Mouse (Mus musculus): ENCODE measurements around the gene Emc9. TPM values are rescaled to one million over a fixed set of nuclear protein-coding genes. Genes with fewer than 3 reads are reported as not detected.

The Emc9 gene
- total and polyA plus RNA-seq, 3 experiments: 38.7 to 59.4 TPM; not detected in 1

- TF ChIP-seq E2F4 (IDR thresholded peaks at IDR 0.05; ENCODE audit: borderline replicate concordance, low read depth, low read length): no peak
- TF ChIP-seq MAFK (IDR thresholded peaks at IDR 0.05; ENCODE audit: borderline replicate concordance, low read depth, low read length): no peak
- no peak for TF ChIP-seq CTCF (IDR thresholded peaks at IDR 0.05 in 2 of 3, conservative IDR thresholded peaks at IDR 0.05 in 1 of 3; ENCODE audit: control insufficient read depth in 1 of 3, insufficient read depth in 1 of 3, low read depth in 2 of 3, low read length in 3 of 3, poor library complexity in 1 of 3, severe bottlenecking in 1 of 3)
- TF ChIP-seq BHLHE40 (IDR thresholded peaks at IDR 0.05; ENCODE audit: borderline replicate concordance, low read depth, low read length): no peak
- TF ChIP-seq EP300 (IDR thresholded peaks at IDR 0.05; ENCODE audit: low read depth in 1 of 2, low read length in 2 of 2): no peak
- TF ChIP-seq TBP (IDR thresholded peaks at IDR 0.05; ENCODE audit: low read depth, low read length): peak; percentile 64; the same call in 1 of the 2 replicates
- TF ChIP-seq POLR2A (IDR thresholded peaks at IDR 0.05; ENCODE audit: control insufficient read depth in 1 of 2, insufficient read depth in 1 of 2, low read depth in 1 of 2, low read length in 2 of 2, poor library complexity in 1 of 2): peak; percentile 53 to 80
- no peak for TF ChIP-seq MEF2A (IDR thresholded peaks at IDR 0.05; ENCODE audit: extremely low read depth, insufficient replicate concordance, low read depth, low read length, poor library complexity, severe bottlenecking)
- TF ChIP-seq NELFE (IDR thresholded peaks at IDR 0.05; ENCODE audit: low read depth, low read length): peak; percentile 73
- no peak for TF ChIP-seq POLR2AphosphoS5 (IDR thresholded peaks at IDR 0.05; ENCODE audit: borderline replicate concordance, low read depth, low read length)
- TF ChIP-seq USF2 (IDR thresholded peaks at IDR 0.05; ENCODE audit: borderline replicate concordance in 1 of 2, insufficient read depth in 1 of 2, low read depth in 1 of 2, low read length in 2 of 2): no peak
- no peak for TF ChIP-seq ZNF384 (IDR thresholded peaks at IDR 0.05; ENCODE audit: low read depth, low read length)
- TF ChIP-seq GATA1 (IDR thresholded peaks at IDR 0.05; ENCODE audit: low read depth, low read length): no peak
- peak; percentile 60 for TF ChIP-seq MXI1 (IDR thresholded peaks at IDR 0.05; ENCODE audit: low read depth, low read length)
- no peak for TF ChIP-seq RAD21 (IDR thresholded peaks at IDR 0.05; ENCODE audit: low read depth, low read length)
- TF ChIP-seq MYC (IDR thresholded peaks at IDR 0.05; ENCODE audit: low read depth, low read length): no peak
- no peak for TF ChIP-seq MYB (IDR thresholded peaks at IDR 0.05; ENCODE audit: low read depth, low read length)
- no peak for TF ChIP-seq RCOR1 (IDR thresholded peaks at IDR 0.05; ENCODE audit: low read depth, low read length)
- no peak for TF ChIP-seq ZKSCAN1 (IDR thresholded peaks at IDR 0.05; ENCODE audit: low read depth, low read length)
- TF ChIP-seq ZMIZ1 (IDR thresholded peaks at IDR 0.05; ENCODE audit: low read depth, low read length): peak; percentile 63; the same call in 1 of the 2 replicates
- TF ChIP-seq CHD2 (IDR thresholded peaks at IDR 0.05; ENCODE audit: low read length): no peak
- TF ChIP-seq TCF12 (IDR thresholded peaks at IDR 0.05; ENCODE audit: low read depth, low read length): no peak; the same call in 1 of the 2 replicates
- TF ChIP-seq GABPA (IDR thresholded peaks at IDR 0.05; ENCODE audit: low read depth, low read length): no peak
- no peak for TF ChIP-seq NRF1 (IDR thresholded peaks at IDR 0.05; ENCODE audit: insufficient read depth, low read depth, low read length, poor library complexity, severe bottlenecking)
- TF ChIP-seq ZC3H11A (IDR thresholded peaks at IDR 0.05; ENCODE audit: low read depth, low read length): no peak
Observed at GRCm38 (mm10) chr14:55577871-55578667, 7.0 kb downstream of the Emc9 start, which contains the start of gene Psme1 (continued).
